Mouse (Mus musculus) midbrain, embryonic 13.5 days (tissue): ENCODE results near the gene Ctf2. TPM values are rescaled to one million over a fixed set of nuclear protein-coding genes. Genes with fewer than 3 reads are reported as not detected.

Source experiments
- ATAC-seq: fragments of 200-750 bp; cut with Nextera tagmentation; 2 replicates; pipeline ENCODE4 v1.8.0; 2017; ENCODE audit warnings: mild to moderate bottlenecking, moderate TSS enrichment, moderate library complexity
- H3K27ac ChIP-seq: fragments of 300-500 bp; sonication (generic); 2 replicates; pipeline ENCODE4 v1.5.1; 2015; ENCODE audit warnings: inconsistent platforms, mild to moderate bottlenecking, moderate library complexity
- H3K27me3 ChIP-seq: fragments of 300-500 bp; sonication (generic); 2 replicates; pipeline ENCODE4 v1.6.1; 2015; ENCODE audit warnings: mild to moderate bottlenecking, inconsistent platforms
- H3K36me3 ChIP-seq: fragments of 300-500 bp; sonication (generic); 2 replicates; pipeline ENCODE4 v1.6.1; 2015; ENCODE audit warnings: mild to moderate bottlenecking, inconsistent platforms
- H3K4me1 ChIP-seq: fragments of 300-500 bp; sonication (generic); replicated peaks from 2 replicates; pipeline ENCODE4 v1.6.1; 2015; ENCODE audit warnings: inconsistent platforms
- H3K4me2 ChIP-seq: fragments of 300-500 bp; sonication (generic); replicated peaks from 2 replicates; pipeline ENCODE4 v1.6.1; 2015; ENCODE audit warnings: moderate library complexity, mild to moderate bottlenecking, inconsistent platforms
- H3K4me3 ChIP-seq: fragments of 300-500 bp; sonication (generic); replicated peaks from 2 replicates; pipeline ENCODE4 v1.5.1; 2015; ENCODE audit warnings: mild to moderate bottlenecking, inconsistent platforms
- H3K9ac ChIP-seq: fragments of 300-500 bp; sonication (generic); replicated peaks from 2 replicates; pipeline ENCODE4 v1.6.1; 2015; ENCODE audit warnings: mild to moderate bottlenecking, inconsistent platforms
- H3K9me3 ChIP-seq: fragments of 300-500 bp; sonication (generic); 2 replicates; pipeline ENCODE4 v1.6.1; 2016; ENCODE audit warnings: mild to moderate bottlenecking, inconsistent platforms
- WGBS: fragments of 180-500 bp; shearing (Covaris S2); methylation state at CpG from one replicate; pipeline ENCODE4 v1.1.7; 2015; 5-methylcytosine and 5-hydroxymethylcytosine counted together
- microRNA counts: library from miRNA; unstranded; fragments of <30 nt; microRNA quantifications from one replicate; lab custom pipeline; 2016
- microRNA-seq: library from miRNA; unstranded; fragments of <30 nt; microRNA quantifications from one replicate; pipeline ENCODE4, GENCODE M21; 2016
- polyA plus RNA-seq: library from polyadenylated mRNA; unstranded; fragments of >200 nt; fragmentation: Nextera tagmentation; extraction: Ambion mirVana; gene quantifications from 2 replicates; pipeline ENCODE4 v1.2.1, GENCODE M21; 2015

The Ctf2 gene
- polyA plus RNA-seq, 1 experiment from 2014 or later, result 0.17 TPM

DNA sequence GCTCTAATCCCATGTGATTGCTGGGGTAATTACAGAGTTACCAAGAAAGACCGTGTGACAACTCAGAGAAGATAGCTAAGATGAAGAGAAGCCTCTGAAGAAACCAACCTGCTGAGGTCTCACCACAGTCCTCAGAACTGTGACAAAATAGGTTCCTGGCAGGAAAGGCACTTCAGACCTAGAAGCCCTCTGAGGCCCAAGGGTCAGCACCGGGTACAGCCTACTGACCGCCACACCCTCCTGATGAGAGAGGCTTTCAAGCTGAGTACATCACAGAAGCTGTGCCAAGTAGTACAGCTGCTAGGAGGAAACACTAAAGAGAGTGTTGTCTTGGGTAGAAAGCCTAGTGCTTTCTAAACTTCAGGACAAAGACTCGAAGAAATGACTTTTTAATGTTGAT, 59.2 kb downstream of the Ctf2 start:
- no peak overlapping the region for H3K27ac ChIP-seq
- H3K27me3 ChIP-seq, result no peaks in the 10 kb centered on the region
- 83% methylated on average over 4 of the region's 4 CpGs for WGBS
- no peaks in the 10 kb centered on the region for H3K9me3 ChIP-seq
- no peak overlapping the region for H3K4me3 ChIP-seq
- H3K4me1 ChIP-seq, result peaks cover 6% of the 10 kb centered on the region
- no peak overlapping the region for H3K9ac ChIP-seq
- no peak overlapping the region for H3K4me2 ChIP-seq
- no peaks in the 10 kb centered on the region for H3K36me3 ChIP-seq
- ATAC-seq, result no peak

DNA sequence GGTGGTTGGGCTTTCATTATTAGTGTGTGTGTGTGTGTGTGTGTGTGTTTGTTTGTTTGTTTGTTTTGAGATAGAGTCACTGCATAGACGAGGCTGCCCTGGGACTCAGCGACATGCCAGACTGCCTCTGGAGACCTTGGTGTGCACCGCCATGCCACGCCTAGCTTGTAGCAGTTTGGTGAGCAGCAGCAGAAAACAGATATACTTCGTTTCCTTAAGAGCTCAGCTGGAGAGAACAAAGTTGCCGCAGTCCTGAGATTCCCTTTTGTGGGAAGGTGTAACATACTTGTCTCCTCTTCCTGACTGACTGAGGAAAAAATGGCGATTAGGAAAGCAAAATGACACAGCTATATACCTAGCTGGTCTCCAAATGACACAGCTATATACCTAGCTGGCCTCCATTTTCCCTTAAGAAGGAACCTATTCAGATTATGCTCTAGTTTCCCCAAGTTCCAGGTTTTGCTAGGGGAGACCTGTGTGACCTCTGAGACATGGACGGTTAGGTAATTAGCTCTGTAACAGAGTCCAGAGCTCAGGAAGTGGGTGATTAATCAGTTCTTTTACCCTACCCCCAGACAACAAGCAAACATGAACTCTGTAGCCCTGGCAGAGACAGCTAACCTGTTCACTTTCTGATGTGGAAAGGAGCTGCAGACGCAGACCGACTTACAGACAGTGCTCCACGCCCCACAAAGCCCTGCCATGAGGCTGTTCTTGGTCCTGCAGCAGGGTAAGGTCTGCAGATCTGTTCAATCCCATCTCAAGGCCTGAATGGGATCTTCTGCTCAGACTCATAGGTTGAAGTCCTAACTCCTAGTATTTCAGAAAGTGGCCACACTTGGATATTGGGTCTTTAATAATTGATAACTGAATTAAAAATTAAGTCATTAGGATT, 59.8 kb downstream of the Ctf2 start:
- Histone ChIP-seq H3K4me1 (peaks cover 6% of the 10 kb centered on the region), H3K4me2 (no peak overlapping the region), H3K36me3 (no peaks in the 10 kb centered on the region), H3K9me3 (no peaks in the 10 kb centered on the region), H3K9ac (no peak overlapping the region), H3K27me3 (no peaks in the 10 kb centered on the region), H3K27ac (no peak overlapping the region), H3K4me3 (no peak overlapping the region)
- ATAC-seq, result no peak
- WGBS, result 89% methylated on average over 11 of the region's 11 CpGs

MicroRNAs within 50 kb of the gene (microRNA counts, 519-probe panel; counts per million panel counts)
- microRNA mmu-miR-762 (lab: Ali Mortazavi, UCI), result 110 counts per million, percentile 56 among the panel's probes with 10 or more counts

Small RNA genes within 50 kb of the gene (microRNA-seq; reads per million reads assigned to microRNA genes)
- not detected for gene Mir762

Other genes starting within 250 kb of the Ctf2 start
- 50.3 and 68.8 TPM in 2 replicates for gene Srcap, start 220.2 kb downstream of the Ctf2 start, polyA plus RNA-seq
- gene Gm42715, start 212.6 kb downstream of the Ctf2 start, polyA plus RNA-seq, result 20.6 and 21.0 TPM in 2 replicates
- 6.3 and 8.3 TPM in 2 replicates for gene Tmem265, start 170.8 kb downstream of the Ctf2 start, polyA plus RNA-seq
- gene Phkg2, start 158.8 kb downstream of the Ctf2 start, polyA plus RNA-seq, result 59.4 and 63.2 TPM in 2 replicates
- 13.0 and 14.5 TPM in 2 replicates for gene Ccdc189, start 143.6 kb downstream of the Ctf2 start, polyA plus RNA-seq
- gene Rnf40, start 143.4 kb downstream of the Ctf2 start, polyA plus RNA-seq, result 53.3 and 54.4 TPM in 2 replicates
- 30.8 and 32.5 TPM in 2 replicates for gene Zfp629, start 116.4 kb downstream of the Ctf2 start, polyA plus RNA-seq
- gene Bcl7c, start 23.2 kb downstream of the Ctf2 start, polyA plus RNA-seq, result 39.2 and 52.2 TPM in 2 replicates
- gene Ctf1, start 19.4 kb downstream of the Ctf2 start, polyA plus RNA-seq, result 1.6 and 3.0 TPM in 2 replicates
- 10.6 and 11.6 TPM in 2 replicates for gene Fbxl19, start 12.4 kb upstream of the Ctf2 start, polyA plus RNA-seq
- 5.9 and 6.1 TPM in 2 replicates for gene Orai3, start 37.6 kb upstream of the Ctf2 start, polyA plus RNA-seq
- gene Setd1a, start 44.5 kb upstream of the Ctf2 start, polyA plus RNA-seq, result 19.7 and 22.7 TPM in 2 replicates
- not detected in 2 replicates for gene Gm49388, start 53.4 kb upstream of the Ctf2 start, polyA plus RNA-seq
- gene Hsd3b7, start 68.4 kb upstream of the Ctf2 start, polyA plus RNA-seq, result 8.6 and 9.2 TPM in 2 replicates
- 15.6 and 24.1 TPM in 2 replicates for gene Stx4a, start 92.1 kb upstream of the Ctf2 start, polyA plus RNA-seq
- 33.3 and 34.2 TPM in 2 replicates for gene Stx1b, start 92.4 kb upstream of the Ctf2 start, polyA plus RNA-seq
- 13.6 and 16.0 TPM in 2 replicates for gene Zfp646, start 144.1 kb upstream of the Ctf2 start, polyA plus RNA-seq
- 41.9 and 45.6 TPM in 2 replicates for gene Zfp668, start 144.7 kb upstream of the Ctf2 start, polyA plus RNA-seq
- 0.53 and 1.0 TPM in 2 replicates for gene Prss53, start 158.8 kb upstream of the Ctf2 start, polyA plus RNA-seq
- gene Gm21974, start 163.3 kb upstream of the Ctf2 start, polyA plus RNA-seq, result not detected in 2 replicates
- gene Vkorc1, start 163.5 kb upstream of the Ctf2 start, polyA plus RNA-seq, result 51.9 and 54.9 TPM in 2 replicates
- gene Bckdk, start 171.9 kb upstream of the Ctf2 start, polyA plus RNA-seq, result 74.7 and 74.8 TPM in 2 replicates
- gene Kat8, start 180.3 kb upstream of the Ctf2 start, polyA plus RNA-seq, result 51.0 and 56.0 TPM in 2 replicates
- gene Prss8, start 197.9 kb upstream of the Ctf2 start, polyA plus RNA-seq, result 0.20 and 0.35 TPM in 2 replicates
- gene Prss36, start 214.6 kb upstream of the Ctf2 start, polyA plus RNA-seq, result 11.8 and 12.7 TPM in 2 replicates
- gene Fus, start 235.3 kb upstream of the Ctf2 start, polyA plus RNA-seq, result 415 and 452 TPM in 2 replicates